ENCODE assay signal across 13 mouse cellular contexts in the genomic region with DNA sequence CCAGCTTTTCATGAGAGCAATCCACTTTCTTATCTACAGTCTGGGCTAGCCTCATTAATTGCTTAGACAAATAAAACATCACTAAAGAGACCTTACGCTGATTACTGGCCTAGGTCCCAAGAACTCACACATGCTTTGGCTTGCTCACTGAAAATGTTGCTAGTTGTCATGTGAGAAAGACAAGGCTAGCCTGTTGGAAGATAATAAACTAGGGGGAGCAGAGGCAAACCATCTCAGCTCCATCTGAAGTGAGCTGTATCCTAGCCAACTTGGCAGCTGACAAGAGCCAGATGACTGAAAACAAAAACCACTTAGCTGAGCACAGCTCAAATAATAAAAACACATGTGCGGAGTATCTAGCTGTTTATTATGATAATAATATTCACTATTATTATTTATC. TPM values are rescaled to one million over a fixed set of nuclear protein-coding genes. Genes with fewer than 3 reads are reported as not detected.
A peak's percentile ranks its signal among the peaks of the same experiment; 100 is the strongest.
DNase-seq lines count a peak whose midpoint lies in the region; ATAC-seq lines count a peak whose summit lies in the region.
"Had no signal": no experiment of that assay in that cellular context is flagged by ENCODE, and none has a peak within 500 bp of the region (broad histone marks: within the 10 kb centered on the region; RNA-seq: fewer than 3 reads in every experiment).

No protein-coding gene starts in this region.

- no peak overlapping the region for H3K27ac ChIP-seq in kidney, embryonic 15.5 days

- no peak for DNase-seq in kidney, adult 8-10 months
- peak; percentile 29 for DNase-seq in brain, adult 2 months (ENCODE audit: low read depth, low spot score)
- peak; percentile 10 for DNase-seq in gastrocnemius, postnatal 10 days
- DNase-seq in lung, adult 18-20 months: peak; percentile 45 to 52
- no peak for DNase-seq in testis, postnatal 10 days (ENCODE audit: low spot score)
- DNase-seq in right cerebral cortex, postnatal 14 days: no peak
- DNase-seq: cerebellum, adult 2 months; liver; right cerebral cortex, postnatal 4 days had no signal

- peak; percentile 74 for ATAC-seq in kidney, embryonic 15.5 days (replicated peaks; ENCODE audit: low FRiP score)
- no peak for ATAC-seq in activated CD4-positive, CD25-positive, alpha-beta regulatory T cell, adult 4 months
- ATAC-seq: hindbrain, embryonic 16.5 days had no signal

- H3K4me1 ChIP-seq in kidney, embryonic 15.5 days: no peaks in the 10 kb centered on the region

- no peak overlapping the region for H3K9ac ChIP-seq in kidney, embryonic 15.5 days

- WGBS in kidney, embryonic 15.5 days: 59% methylated on average over 2 of the region's 2 CpGs

- no peak overlapping the region for H3K4me3 ChIP-seq in kidney, embryonic 15.5 days (replicated peaks)
- H3K4me3 ChIP-seq: myocyte had no signal

- no peak overlapping the region for H3K4me2 ChIP-seq in kidney, embryonic 15.5 days

- no peaks in the 10 kb centered on the region for H3K9me3 ChIP-seq in kidney, embryonic 15.5 days (replicated peaks)

- H3K27me3 ChIP-seq in kidney, embryonic 15.5 days: no peaks in the 10 kb centered on the region

- no peaks in the 10 kb centered on the region for H3K36me3 ChIP-seq in kidney, embryonic 15.5 days

RNA-seq across cellular contexts. Expression of a gene that starts 40.2 kb away (rescaled TPM):
- polyA plus RNA-seq in kidney, embryonic 15.5 days (2015; fragmentation: Nextera tagmentation; extraction: Ambion mirVana): 0.10 and 0.14 TPM in 2 replicates
- under 1 TPM; 0.19 to 0.95 TPM for total RNA-seq in gastrocnemius, postnatal 10 days (2021)
- polyA plus RNA-seq in activated CD4-positive, CD25-positive, alpha-beta regulatory T cell, adult 4 months (2017; shearing (Covaris generic)): under 1 TPM in 1 of 2 experiments, not detected in 1; 0.21 TPM
- polyA plus RNA-seq: myocyte had no signal

Comparison
In these comparisons a context has a peak if more than half of its experiments do, and no peak if none do; other contexts are left out.
1. DNase-seq: peak in brain, adult 2 months (single experiment), gastrocnemius, postnatal 10 days (single experiment) and lung, adult 18-20 months (2 of 2); none in kidney, adult 8-10 months (0 of 2), testis, postnatal 10 days (single experiment) and right cerebral cortex, postnatal 14 days (single experiment).